Mouse (Mus musculus) heart, embryonic 14.5 days (tissue): Measurements from ENCODE around the gene Vps35l. TPM values are rescaled to one million over a fixed set of nuclear protein-coding genes. Genes with fewer than 3 reads are reported as not detected.

Experiments
- ATAC-seq: fragments of 200-750 bp; cut with Nextera tagmentation; 2 replicates; pipeline ENCODE4 v1.8.0; 2017; ENCODE audit warnings: low read depth, moderate TSS enrichment; ENCODE audit not compliant: insufficient number of reproducible peaks, insufficient read depth, low FRiP score
- H3K27ac ChIP-seq, 2 experiments: fragments of 200-500 bp in 1 of 2; fragments of 300-500 bp in 1 of 2; sonication (generic) in 1 of 2; replicated peaks in 1 of 2; 2 replicates each; pipeline ENCODE4 v1.5.1; 2012 to 2014; ENCODE audit warnings: low read depth in 2 of 2, low read length in 2 of 2, control low read depth in 1 of 2, mild to moderate bottlenecking in 1 of 2, mixed read lengths in 1 of 2; ENCODE audit not compliant: control insufficient read depth in 1 of 2, insufficient read depth in 1 of 2
- H3K27me3 ChIP-seq: fragments of 300-500 bp; sonication (generic); 2 replicates; pipeline ENCODE4 v1.6.1; 2014; ENCODE audit warnings: mild to moderate bottlenecking, low read length, control low read depth; ENCODE audit not compliant: control insufficient read depth, insufficient read depth
- H3K36me3 ChIP-seq: fragments of 300-500 bp; sonication (generic); 2 replicates; pipeline ENCODE4 v1.6.1; 2014; ENCODE audit warnings: mild to moderate bottlenecking, control low read depth, low read length, mixed read lengths; ENCODE audit not compliant: control insufficient read depth, insufficient read depth
- H3K4me1 ChIP-seq, 2 experiments: fragments of 200-500 bp in 1 of 2; fragments of 300-500 bp in 1 of 2; sonication (generic) in 1 of 2; 2 replicates each; pipeline ENCODE4 v1.6.1; 2012 to 2014; ENCODE audit warnings: low read length in 2 of 2, control low read depth in 1 of 2, mixed read lengths in 1 of 2; ENCODE audit not compliant: control insufficient read depth in 2 of 2, insufficient read depth in 2 of 2
- H3K4me2 ChIP-seq: fragments of 300-500 bp; sonication (generic); 2 replicates; pipeline ENCODE4 v1.6.1; 2014; ENCODE audit warnings: mild to moderate bottlenecking, low read length
- H3K4me3 ChIP-seq, 2 experiments: fragments of 200-500 bp in 1 of 2; fragments of 300-500 bp in 1 of 2; sonication (generic) in 1 of 2; 2 replicates each; pipeline ENCODE4 v1.5.1; 2012 to 2014; ENCODE audit warnings: low read length in 2 of 2, mild to moderate bottlenecking in 2 of 2, control low read depth in 1 of 2, low read depth in 1 of 2, moderate library complexity in 1 of 2; ENCODE audit not compliant: control insufficient read depth in 1 of 2, insufficient read depth in 1 of 2
- H3K9ac ChIP-seq: fragments of 300-500 bp; sonication (generic); 2 replicates; pipeline ENCODE4 v1.6.1; 2014; ENCODE audit warnings: mild to moderate bottlenecking, low read length
- H3K9me3 ChIP-seq: fragments of 300-500 bp; sonication (generic); 2 replicates; pipeline ENCODE4 v1.6.1; 2016; ENCODE audit warnings: low read length, control low read depth; ENCODE audit not compliant: control insufficient read depth
- WGBS: fragments of 180-500 bp; shearing (Covaris S2); extraction: QIAGEN DNeasy Blood & Tissue Kit; methylation state at CpG from one replicate; pipeline ENCODE4 v1.1.7; 2014; 5-methylcytosine and 5-hydroxymethylcytosine counted together
- polyA plus RNA-seq: library from polyadenylated mRNA; unstranded; fragments of >200 nt; fragmentation: Nextera tagmentation; extraction: Ambion mirVana; gene quantifications from 2 replicates; pipeline ENCODE4 v1.2.1, GENCODE M21; 2014

The Vps35l gene
- polyA plus RNA-seq, 1 experiment from 2014 or later: 55.2 TPM

DNA sequence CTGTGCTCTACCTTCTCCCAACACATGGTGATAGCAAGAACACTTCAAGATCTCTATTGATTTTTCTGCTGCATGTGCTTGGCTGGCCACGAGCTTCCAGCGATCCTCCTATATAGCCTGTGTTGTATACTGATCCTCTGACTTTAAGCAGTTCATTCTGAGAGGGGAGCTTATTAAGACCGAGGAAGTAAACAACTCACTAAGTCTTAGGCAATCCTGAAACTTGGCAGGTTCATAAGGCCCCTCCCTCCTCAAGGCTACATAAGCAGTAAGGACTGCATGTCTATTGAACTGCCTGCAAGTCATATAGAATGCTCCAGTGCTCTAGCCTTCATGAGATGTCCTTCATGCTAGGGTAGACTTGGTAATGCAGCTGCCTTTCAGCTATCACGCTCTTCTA, 106.3 kb downstream of the Vps35l start:
- Histone ChIP-seq H3K27ac (no peak overlapping the region), H3K36me3 (peaks cover 90% of the 10 kb centered on the region), H3K9ac (no peak overlapping the region), H3K4me1 (peaks cover 21 to 35% of the 10 kb centered on the region in 2 experiments), H3K27me3 (no peaks in the 10 kb centered on the region), H3K9me3 (no peaks in the 10 kb centered on the region), H3K4me2 (no peak overlapping the region), H3K4me3 (no peak overlapping the region)
- WGBS: 90% methylated on average over 4 of the region's 4 CpGs
- no peak for ATAC-seq

DNA sequence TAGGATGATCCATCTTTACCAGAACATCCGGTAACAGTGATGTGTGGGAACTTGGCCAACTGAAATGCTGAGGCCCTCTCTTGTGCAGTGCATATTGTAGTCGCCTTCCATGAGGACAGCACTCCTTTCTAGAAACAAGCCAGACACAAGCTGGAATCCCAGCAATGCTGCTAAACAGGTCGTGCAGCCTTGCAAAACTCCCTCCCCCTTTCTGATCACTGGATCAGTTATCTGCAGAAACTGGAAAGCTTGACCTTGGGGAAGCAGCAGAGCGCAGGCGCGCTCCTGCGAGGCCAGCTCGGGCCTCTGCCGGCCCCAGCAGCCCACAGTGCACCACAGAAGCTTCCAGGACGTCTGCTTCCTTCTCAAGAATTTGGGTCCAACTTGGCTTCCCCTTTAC, 108.8 kb downstream of the Vps35l start:
- Histone ChIP-seq H3K4me2 (no peak overlapping the region), H3K9me3 (no peaks in the 10 kb centered on the region), H3K27me3 (no peaks in the 10 kb centered on the region), H3K4me1 (peaks cover 23 to 35% of the 10 kb centered on the region in 2 experiments), H3K36me3 (peaks cover 89% of the 10 kb centered on the region), H3K27ac (peak overlapping the region; percentile 88 to 95), H3K4me3 (no peak overlapping the region), H3K9ac (peak overlapping the region; percentile 41; the same call in 1 of the 2 replicates)
- ATAC-seq: peak; percentile 56
- 24% methylated on average over 10 of the region's 10 CpGs for WGBS

DNA sequence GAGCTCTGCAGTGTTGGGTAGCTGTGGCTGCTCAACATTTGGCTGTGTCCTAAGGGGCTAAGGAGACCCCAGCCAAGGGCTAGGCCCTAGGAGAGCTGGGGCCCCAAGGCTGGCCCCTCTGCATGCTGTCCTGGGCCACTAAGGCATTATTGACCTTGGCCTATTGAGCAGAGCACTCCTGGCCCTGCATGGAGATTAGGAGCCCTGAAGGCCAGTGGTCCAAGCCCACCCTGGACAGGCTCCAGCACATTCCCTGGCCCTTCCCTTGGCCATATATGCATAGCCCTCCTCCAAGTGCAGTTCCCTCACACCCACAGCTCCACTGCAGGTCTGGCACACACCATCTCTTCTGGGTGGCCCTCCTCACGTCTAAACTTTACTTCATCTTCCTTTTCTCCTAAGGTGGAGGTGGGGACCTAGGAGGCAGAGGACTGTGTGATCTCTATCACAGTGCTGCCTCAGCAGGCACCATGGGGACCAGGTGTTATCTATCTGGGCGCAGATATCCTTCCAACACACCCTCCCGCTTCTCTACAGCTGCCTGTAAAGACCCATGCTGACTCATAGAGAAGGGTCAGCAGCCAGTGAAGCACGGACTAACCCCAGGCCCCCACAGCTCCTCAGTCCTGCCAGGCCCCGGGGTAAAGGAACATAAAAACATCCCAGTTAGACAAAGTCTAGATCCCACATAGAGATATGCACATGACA, 109.7 kb downstream of the Vps35l start:
- Histone ChIP-seq H3K4me1 (peaks cover 24 to 43% of the 10 kb centered on the region in 2 experiments), H3K36me3 (peaks cover 83% of the 10 kb centered on the region), H3K4me2 (no peak overlapping the region), H3K27ac (peak overlapping the region; percentile 88 to 95), H3K9ac (peak overlapping the region; percentile 41; the same call in 1 of the 2 replicates), H3K4me3 (no peak overlapping the region), H3K27me3 (no peaks in the 10 kb centered on the region), H3K9me3 (no peaks in the 10 kb centered on the region)
- WGBS: 64% methylated on average over 5 of the region's 5 CpGs
- ATAC-seq: no peak

DNA sequence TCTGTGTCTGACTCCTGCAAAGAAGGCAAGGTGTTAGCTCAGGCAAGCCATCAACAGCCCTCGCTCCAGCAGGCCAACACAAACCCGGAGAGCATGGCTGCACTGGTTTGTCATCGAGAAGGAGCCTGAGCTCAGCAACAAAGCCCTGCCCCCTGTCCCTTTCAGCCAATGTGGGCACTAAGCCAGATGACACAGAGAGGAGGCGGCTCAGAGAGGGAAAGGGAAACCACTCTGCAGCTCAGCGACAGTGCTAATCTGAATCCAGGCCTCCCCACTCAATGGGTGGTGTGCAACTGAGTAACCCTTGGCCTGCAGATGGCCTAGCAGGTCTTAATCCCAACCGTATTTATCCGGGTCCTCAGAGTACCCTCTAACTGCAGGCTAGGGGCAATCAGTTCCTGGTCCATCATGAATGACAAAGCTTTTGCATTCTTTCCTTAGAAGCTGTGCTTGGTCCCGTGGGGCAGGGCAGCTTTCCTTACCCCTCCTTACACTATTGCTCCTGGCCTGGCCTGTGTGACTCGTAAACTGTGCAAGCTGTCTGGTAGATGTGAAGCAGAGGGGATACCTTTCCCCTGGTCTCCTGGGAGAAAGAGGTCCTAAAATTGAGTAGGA, 110.8 kb downstream of the Vps35l start:
- no peak overlapping the region for H3K4me3 ChIP-seq
- H3K9me3 ChIP-seq: no peaks in the 10 kb centered on the region
- H3K27ac ChIP-seq: no peak overlapping the region
- H3K4me2 ChIP-seq: no peak overlapping the region
- H3K4me1 ChIP-seq: peaks cover 24 to 46% of the 10 kb centered on the region in 2 experiments
- 61% methylated on average over 9 of the region's 9 CpGs for WGBS
- peaks cover 73% of the 10 kb centered on the region for H3K36me3 ChIP-seq
- H3K27me3 ChIP-seq: no peaks in the 10 kb centered on the region
- H3K9ac ChIP-seq: peak overlapping the region; percentile 41; the same call in 1 of the 2 replicates
- no peak for ATAC-seq

DNA sequence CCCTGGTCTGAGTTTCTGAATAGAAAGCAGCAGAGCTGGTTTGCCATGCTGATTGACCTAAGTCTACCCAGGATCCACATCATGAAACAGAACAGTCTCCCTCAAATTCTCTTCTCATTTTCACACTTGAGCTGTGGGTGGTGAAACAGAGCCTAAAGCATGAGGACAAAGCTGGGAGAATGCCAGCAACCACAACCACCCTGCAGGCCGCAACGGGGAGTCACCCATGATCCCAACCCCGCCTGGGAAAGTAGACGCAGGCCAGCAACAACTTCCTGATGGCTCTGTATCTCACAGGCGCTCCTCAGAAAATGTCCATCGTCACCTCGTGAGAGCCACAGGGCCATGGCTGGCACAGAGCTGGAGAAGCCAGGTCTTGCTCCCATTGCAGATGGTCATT, 111.5 kb downstream of the Vps35l start:
- no peak for ATAC-seq
- Histone ChIP-seq H3K27ac (no peak overlapping the region), H3K4me3 (no peak overlapping the region), H3K36me3 (peaks cover 65% of the 10 kb centered on the region), H3K27me3 (no peaks in the 10 kb centered on the region), H3K9ac (no peak overlapping the region), H3K4me1 (peaks cover 28 to 50% of the 10 kb centered on the region in 2 experiments), H3K9me3 (no peaks in the 10 kb centered on the region), H3K4me2 (no peak overlapping the region)
- WGBS: 67% methylated on average over 7 of the region's 7 CpGs

DNA sequence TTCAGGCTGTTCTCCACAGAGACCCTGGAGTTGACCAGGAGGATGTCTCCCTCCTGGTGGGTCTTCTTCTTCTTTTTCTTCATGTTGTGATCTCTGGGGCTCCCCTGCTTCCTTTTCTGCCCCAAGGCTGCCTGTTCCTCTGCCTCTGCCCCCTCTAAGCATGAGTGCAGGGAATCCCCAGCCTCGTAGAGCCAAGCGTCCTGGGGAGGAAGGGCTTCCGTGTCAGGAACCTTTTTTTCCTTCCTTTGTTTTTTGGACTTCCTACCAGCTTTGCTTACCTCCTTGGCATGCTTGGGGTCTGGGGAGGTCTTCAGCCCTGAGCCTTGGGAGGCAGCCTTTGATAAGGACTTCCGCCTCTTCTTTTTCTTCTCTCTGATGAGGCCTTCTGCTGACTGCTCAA, 112.6 kb downstream of the Vps35l start:
- no peaks in the 10 kb centered on the region for H3K9me3 ChIP-seq
- no peaks in the 10 kb centered on the region for H3K27me3 ChIP-seq
- 72% methylated on average over 4 of the region's 4 CpGs for WGBS
- H3K4me2 ChIP-seq: no peak overlapping the region
- H3K36me3 ChIP-seq: peaks cover 54% of the 10 kb centered on the region
- ATAC-seq: no peak
- peaks cover 28 to 50% of the 10 kb centered on the region in 2 experiments for H3K4me1 ChIP-seq
- peak overlapping the region; percentile 8 to 11; a peak in 1 of 4 replicates for H3K27ac ChIP-seq
- no peak overlapping the region for H3K4me3 ChIP-seq
- no peak overlapping the region for H3K9ac ChIP-seq

DNA sequence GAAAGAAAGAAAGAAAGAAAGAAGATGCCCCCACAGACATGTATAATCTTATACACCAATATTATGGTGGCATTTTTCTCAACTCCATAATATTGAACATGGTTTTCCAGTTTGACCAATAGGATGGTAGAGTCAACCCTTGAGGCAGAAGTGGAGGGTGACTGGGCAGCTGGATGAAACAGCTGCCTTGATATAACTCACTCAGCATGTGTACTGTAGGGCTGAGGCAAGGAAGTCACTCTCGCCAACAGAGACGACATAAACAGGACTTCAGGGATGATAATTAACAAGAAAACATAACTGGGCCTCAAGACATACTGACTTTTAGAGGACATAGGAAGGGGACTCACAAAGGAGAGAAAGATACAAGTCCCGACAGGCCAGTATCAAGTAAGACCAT, 114.6 kb downstream of the Vps35l start:
- 19% methylated on average over 3 of the region's 3 CpGs for WGBS

More for the DNA sequence above, 114.6 kb downstream of the Vps35l start:
- Histone ChIP-seq H3K36me3 (peaks cover 42% of the 10 kb centered on the region), H3K4me3 (peak overlapping the region; percentile 73 to 83), H3K4me1 (peaks cover 17 to 32% of the 10 kb centered on the region in 2 experiments), H3K27ac (0 out of 4 replicates have a peak overlapping the region, but pooled peaks of 1 of the 2 experiments have one; percentile 25), H3K9ac (peak overlapping the region; percentile 74), H3K4me2 (peak overlapping the region; percentile 83), H3K27me3 (no peaks in the 10 kb centered on the region), H3K9me3 (no peaks in the 10 kb centered on the region)
- no peak for ATAC-seq
